Mouse (Mus musculus) T-cell, adult 2 months (primary cell): ENCODE data around the gene Zbtb8os.

Source experiments
- DNase-seq: peaks from one replicate; pipeline ENCODE4 v3.0.0; 2022; ENCODE audit warnings: low spot score

Zbtb8os gene

DNA sequence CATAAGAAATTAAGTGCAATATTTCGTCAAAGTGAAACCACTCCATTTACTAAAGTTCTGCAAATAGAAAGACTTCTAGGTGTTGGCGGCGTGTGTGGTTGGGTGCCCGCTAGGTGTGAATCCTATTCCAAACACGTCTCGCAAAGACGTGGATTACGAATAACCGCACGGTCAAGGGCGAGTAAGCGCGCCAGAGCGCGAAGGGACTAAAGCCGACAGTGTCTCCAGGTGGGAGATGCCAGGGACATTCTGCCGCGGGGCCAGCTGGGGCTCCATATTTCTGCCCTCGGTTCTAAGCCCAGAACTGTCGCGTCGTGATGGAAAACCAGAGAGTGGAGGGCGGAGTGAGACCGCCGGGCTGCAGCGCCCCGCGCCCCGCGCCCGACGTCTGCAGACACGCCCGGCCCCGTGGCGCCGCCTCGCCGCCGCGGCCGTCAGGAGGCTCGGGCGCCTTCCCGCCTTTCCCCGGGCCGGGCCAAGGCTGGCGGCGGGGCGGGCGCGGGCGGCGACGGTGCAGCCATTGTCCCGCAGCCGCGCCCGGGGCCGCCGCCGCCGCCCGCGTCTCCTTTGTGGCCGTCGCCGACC, 41.6 kb downstream of the Zbtb8os start:
- DNase-seq = peak; percentile 44

DNA sequence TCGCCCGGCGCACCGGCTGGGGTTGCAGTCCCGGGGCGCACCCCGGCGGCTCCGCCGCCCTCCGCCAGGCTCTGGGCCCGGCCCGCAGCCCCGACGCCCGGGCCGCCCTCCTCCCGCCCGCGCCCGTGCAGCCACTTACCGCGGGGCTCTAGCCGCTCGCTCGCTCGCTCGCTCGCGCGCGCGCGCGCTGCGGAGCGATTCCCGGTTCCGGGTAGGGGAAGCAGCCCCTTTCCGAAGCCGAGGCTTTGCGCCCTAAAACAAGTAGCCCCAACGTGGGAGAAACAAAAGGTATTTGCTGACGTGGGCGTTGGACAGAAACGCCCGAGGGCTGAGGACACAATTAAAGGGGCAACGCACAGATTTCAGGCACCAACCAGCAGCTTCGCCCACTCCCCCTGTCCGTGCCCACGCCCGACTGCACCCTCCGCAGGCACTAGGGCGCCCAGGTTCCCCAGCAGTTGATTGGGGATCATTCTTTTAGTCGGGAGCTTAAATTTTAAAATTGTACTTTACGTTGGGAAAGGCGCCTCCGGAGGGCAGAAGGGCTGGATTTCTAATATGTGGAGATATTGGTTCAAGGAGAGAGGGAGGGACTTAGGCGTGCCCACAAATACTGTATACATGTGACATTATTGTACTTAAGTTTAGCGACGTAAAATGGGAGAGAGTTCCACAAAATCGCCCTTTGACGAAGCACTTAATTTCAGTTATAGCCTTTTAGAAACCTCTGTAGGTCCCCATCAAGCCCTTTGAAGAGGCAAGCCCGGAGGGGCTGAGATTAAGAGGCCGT, 42.3 kb downstream of the Zbtb8os start, which contains the start of gene Zbtb8a:
Zbtb8a (minus strand) TSS at position 516 of the 790 bp plus-strand sequence.
- peak; percentile 41 for DNase-seq

DNA sequence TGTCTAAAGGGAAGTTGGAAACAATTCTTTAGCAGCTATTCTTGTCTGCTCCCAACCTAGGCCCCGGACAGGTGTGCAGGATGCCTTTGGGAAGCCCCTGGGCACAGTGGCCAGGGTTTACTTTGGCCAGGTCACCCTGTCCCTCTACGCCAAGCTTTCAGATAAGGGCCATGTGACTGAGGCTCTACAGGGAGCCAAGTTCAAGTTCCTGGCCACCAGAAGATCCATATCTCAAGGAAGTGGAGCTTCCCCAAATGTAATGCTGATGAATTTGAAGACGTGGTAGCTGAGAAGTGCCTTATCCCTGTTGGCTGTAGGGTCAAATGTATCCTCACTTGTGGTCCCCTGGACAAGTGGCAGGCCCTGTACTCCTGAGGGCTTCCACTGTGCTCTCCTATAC, 44.3 kb downstream of the Zbtb8os start:
- no peak for DNase-seq

DNA sequence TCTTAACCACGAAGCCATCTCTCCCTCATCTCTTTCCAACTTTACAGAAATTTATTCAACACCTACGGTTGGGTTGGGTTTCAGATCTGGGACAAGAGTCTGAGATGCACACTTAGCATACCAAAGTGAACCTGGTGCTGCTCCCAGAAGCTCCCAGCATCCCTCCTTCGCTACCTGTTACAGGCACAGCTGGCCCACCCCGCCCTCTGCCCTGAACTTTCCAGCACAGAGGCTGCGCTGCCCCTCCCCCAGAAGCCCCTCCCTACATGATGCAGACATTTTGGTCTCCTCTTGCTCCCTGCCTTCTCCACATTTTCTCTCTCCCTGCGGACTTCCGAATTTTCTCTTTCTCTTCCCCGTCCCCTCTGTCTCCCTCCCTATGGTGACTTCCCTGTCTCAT, 45.7 kb downstream of the Zbtb8os start:
- no peak for DNase-seq

DNA sequence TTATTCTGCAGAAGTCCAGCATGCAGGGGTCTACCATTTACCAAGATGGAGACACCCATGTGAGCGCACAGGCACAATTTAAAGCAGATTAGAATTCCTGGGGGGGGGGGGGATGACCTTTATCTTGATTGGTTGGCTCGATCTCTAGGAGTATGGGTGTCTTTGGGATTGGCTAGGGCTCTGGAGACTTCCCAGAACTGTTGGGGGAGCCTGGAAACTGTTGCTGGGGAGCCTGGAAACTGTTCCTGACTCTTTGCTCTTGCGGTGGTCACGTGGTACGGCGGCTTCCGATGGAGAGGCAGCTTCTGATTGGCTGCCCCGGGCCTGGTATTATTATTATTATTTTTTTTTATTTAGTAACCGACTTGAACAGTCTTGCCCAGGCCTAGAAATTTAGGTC, 46.5 kb downstream of the Zbtb8os start:
- DNase-seq = no peak

DNA sequence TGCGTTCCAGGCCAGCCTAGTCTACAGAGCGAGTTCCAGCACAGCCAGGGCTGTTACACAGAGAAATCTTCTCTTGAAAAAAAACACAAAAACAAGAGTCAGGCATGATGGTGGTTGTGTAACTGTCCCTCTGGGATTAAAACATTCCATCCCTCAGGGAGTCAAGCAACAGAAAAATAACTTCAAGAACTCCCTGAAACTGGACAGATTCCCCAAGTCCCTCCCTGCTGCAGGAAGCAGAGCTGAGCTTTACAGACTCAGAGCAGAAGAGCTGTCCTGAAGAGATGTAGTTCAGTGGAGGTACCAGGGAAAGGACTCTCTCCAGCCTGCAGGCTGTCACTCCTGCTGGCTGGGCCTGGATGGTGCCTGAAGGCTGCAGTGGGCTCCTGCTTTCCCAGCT, 47.0 kb downstream of the Zbtb8os start:
- DNase-seq = no peak

DNA sequence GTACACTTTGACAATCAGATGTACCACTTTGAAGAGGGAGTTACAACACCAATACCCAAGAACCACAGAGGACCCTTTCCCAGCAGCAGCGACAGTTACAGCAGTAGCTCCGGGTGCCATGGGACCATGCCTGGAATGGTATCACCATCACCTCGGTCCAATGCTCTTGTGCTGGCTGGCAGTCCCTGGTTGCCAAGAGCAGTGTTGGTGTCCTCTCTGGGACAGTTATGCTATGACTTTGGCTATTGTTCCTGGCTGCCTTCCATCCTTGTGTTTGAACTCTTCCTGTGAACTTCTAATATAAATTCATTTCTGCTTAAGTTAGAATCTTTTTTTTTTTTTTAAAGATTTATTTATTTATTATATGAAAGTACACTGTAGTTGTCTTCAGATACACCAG, 48.1 kb downstream of the Zbtb8os start:
- no peak for DNase-seq

DNA sequence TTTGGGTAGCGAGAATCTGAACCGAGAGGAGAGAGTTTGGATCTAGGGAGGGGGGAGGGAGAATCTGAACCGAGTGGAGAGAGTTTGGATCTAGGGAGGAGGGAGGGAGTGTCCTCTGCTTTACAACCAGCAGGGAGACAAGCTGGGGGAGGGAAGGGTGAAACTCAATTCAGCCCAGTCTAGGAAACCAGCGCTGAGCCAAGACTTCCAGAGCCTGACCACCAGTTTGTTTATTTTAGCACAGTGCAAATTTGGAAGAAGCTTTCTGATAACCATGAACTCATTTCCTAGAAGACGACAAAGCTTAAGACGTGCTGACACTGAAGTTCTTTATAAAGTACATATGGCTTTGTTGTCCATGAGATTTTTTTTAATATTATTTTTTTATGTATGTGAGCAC, 48.9 kb downstream of the Zbtb8os start:
- DNase-seq = no peak

DNA sequence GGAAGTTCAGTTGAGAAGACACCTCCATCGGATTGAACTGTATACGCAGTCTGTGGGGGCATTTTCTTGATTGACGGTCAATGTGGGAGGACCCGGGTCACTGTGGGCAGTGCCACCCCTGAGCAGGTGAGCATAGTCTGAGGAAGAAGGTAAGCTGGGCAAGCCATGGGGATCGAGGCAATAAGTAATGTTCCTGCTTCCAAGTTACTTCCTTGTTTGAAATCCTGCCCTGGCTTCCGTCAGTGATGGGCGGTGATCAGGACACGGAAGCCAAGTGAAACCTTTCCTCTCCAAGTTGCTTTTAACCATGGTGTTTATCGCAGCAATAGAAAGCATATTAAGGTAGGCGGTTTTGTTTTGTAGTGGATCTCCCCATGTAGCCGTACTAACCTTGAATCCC, 50.2 kb downstream of the Zbtb8os start:
- DNase-seq = no peak

DNA sequence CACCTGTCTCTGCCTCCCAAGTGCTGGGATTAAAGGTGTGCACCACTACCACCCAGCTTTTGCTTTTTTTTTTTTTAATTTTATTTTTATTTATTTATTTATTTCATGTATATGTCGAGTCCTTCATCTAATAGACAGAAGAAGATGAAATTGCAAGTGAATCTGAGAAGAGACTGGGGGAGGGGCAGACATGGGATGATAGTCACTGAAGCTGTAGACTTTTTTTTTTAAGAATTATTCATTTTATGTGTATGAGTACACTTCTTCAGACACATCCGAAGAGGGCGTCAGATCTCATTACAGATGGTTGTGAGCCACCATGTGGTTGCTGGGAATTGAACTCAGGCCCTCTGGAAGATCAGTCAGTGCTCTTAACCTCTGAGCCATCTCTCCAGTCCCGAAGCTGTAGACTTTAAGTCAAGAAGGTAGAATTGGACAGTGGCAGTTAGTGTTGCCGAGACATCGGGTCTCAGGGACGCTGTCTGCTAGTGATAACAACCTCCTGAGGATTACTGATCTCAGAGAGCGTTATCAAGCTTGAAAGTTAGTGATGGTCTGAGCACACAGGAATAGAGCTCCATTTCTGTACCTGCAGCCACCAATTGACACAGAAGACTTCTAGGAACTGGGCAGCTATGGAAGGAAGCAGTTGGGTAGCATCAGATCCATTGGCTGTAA, 50.9 kb downstream of the Zbtb8os start:
- DNase-seq = no peak

DNA sequence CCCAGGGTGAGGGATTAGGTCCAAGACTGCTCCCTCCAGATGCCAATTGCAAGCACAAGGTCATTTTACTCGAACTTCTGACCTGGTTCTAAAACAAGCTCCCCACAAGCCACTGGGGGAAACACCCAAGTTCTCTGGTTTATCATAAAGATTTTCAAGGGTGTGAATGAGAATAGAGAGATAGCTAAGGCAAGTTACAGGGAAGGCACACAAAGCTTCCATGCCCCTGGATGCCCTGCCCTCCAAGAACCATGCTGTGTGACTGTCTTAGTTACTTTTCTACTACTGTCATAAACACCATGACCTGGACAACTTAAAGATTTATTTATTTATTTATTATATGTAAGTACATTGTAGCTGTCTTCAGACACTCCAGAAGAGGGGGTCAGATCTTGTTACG, 51.5 kb downstream of the Zbtb8os start:
- DNase-seq = no peak

DNA sequence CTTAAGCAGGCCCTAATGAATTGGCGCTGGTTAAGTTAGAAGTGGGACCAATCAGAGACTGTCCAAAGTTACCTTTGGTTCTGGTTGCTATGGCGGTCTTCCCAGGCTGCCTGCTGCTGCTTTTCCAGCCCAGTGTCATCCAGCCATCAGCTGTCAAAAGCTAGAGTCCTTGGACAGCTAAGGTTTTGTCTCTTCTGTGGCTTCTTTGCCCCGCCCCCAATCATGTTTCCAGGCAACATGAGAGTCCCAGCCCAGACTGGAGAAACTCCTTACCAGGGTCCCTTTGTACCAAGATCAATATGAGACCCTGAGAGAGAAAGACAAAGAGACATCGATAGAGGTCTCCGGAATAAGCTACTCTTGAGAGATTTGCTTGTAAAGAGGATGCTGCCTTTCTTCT, 52.9 kb downstream of the Zbtb8os start:
- no peak for DNase-seq

DNA sequence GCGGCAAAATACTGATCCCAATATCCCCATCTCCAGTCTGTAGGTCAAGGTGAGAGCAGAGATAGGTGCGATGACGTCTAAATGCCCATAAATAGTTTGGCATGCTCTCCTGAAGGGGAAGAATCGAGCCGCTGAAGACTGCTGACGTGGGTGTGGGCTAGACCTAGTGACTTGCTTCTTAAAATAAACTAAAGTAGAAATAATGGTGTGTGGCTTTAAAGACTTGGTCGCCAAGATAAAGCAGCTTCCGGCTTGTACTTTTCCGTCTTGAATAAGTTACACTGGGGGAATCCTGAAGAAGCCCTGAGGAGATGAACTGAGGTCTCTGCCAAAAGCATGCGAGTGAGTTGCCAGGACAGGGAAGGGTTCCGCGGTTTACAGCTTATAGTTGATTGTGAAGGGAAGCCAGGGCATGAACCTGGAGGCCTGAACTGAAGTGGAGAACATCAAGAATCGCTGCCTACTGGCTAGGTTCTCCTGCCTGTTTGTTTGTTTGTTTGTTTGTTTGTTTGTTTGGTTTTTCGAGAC, 54.8 kb downstream of the Zbtb8os start:
- no peak for DNase-seq

DNA sequence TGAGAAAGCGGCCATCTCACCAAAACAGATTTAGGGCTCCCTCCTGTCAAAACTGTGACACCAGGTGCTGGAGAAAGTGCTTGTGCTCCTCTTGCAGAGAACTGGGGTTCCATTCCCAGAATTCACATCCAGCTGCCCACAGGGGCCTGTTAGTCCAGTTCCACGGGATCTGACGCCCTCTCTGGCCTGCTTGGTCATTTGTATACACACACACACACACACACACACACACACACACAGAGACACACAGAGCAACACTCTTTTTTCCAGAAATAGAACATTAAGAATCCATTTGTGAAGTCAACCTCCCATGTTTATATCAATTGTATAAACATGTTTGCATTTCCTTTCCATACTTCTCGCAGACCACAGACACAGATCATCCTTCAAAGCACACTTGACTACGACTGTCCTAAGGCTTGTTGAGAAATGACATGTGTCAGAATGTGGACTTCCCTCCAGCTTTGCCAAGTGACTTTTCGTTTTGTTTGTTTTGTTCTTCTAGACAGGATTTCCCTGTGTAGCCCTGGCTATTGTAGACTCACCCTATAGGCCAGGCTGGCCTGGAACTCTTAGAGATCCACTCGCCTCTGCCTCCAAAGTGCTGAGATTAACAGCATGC, 55.6 kb downstream of the Zbtb8os start:
- DNase-seq = no peak

DNA sequence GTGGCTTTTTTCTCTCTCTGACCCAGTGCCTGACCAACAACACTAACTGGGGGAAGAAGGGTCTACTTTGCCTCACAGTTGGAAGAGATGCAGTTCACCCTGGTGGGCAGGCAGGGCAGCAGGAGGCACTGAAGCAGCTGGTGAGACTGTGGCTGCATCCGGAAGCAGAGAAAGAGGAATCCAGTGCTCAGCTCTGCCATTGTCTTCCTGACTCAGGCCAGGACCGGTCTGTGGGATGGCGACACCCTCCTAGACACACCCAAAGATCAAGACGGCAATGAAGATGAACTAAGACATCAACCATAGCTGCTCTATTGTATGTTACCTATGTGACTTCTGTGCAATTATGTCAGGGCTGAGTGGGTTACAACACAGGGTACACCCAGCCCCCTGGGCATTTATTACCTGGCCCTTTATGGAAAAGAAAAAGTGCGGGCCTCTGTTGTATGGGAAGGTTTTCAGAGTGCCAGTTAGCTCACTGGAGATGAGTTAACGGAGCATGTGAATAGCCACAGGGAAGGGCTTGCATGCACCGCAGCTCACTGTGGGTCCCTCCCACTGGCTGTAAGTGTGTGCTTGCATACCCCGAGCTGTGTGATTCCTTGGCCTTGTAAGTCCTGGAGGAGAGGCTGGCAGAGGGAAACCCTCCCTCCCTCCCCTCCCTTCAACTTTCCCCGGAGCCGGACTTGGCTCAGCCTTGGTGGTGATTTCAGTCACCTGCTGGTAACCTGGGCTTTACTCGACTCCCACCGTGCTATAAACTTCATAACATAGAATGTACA, 58.8 kb downstream of the Zbtb8os start:
- no peak for DNase-seq

DNA sequence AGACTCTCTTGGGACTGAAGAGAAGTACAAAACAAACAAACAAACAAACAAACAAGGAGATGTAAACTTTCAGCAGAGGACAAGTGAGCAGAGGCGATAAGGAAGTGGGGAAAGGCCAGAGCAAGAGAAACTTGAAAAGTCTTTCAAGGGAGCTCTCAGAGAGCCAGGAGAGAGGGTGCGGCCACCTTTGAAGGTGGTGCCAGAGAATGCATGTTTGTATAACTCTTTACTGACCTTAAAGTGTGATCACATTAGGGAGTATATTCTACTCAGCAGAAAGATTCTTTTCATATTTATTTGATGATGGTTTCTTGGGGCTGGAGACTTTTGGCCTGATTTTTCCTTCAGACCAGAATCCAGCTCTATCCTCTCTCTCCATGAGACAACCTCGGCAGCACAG, 61.5 kb downstream of the Zbtb8os start:
- DNase-seq = no peak

DNA sequence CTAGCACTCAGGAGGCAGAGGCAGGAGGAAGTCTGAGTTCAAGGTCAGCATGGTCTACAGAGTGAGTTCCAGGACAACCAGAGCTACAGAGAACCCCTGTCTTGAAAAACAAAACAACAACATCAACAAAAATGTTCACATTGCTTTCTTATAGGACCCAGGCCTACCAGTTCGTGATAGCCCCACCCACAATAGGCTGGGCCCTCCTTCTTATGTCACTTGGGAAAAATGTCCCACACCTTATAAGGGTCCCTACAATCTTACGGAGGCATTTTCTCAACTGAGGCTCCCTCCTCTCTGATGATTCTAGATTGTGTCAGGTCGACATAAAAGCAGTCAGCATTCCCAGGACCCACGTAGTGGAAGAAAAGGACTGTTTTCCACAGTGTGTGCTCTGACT, 64.3 kb downstream of the Zbtb8os start:
- DNase-seq = no peak
